Mouse (Mus musculus) heart, postnatal 0 days (tissue): Measurements from ENCODE around the gene Fermt1.

ENCODE experiments used
- CTCF ChIP-seq: IDR thresholded peaks from 2 replicates; pipeline ENCODE4 v1.5.1; 2016; ENCODE audit warnings: antibody characterized with exemption, control low read depth, low read depth
- EP300 ChIP-seq: IDR thresholded peaks from 2 replicates; pipeline ENCODE4 v1.6.1; 2016; ENCODE audit warnings: antibody characterized with exemption, low read depth

- TF ChIP-seq EP300, result no peak
- no peak for TF ChIP-seq CTCF
These were observed 61.3 kb downstream of the Fermt1 start for GRCm38 (mm10) chr2:132884303-132884967.
